Mouse (Mus musculus): ENCODE results near the gene BC034090. TPM values are rescaled to one million over a fixed set of nuclear protein-coding genes. Genes with fewer than 3 reads are reported as not detected.
A peak's percentile ranks its signal among the peaks of the same experiment; 100 is the strongest.

Gene BC034090
- polyA plus RNA-seq, 1 experiment from 2014 or later = 5.6 TPM

GRCm38 (mm10) chr1:155202472-155202871 lies 41.8 kb downstream of the BC034090 start:
- 87% methylated on average over 5 of the region's 5 CpGs for WGBS
- H3K4me1 ChIP-seq = peaks cover 51% of the 10 kb centered on the region
- no peak for ATAC-seq (ENCODE audit: low FRiP score, low read depth)
- peak overlapping the region; percentile 2; the same call in 1 of the 2 replicates for H3K27ac ChIP-seq (replicated peaks)
- H3K27me3 ChIP-seq = no peaks in the 10 kb centered on the region
- H3K4me3 ChIP-seq = no peak overlapping the region
- no peak overlapping the region for H3K4me2 ChIP-seq (replicated peaks)
- no peak overlapping the region; the same call in 1 of the 2 replicates for H3K9ac ChIP-seq (replicated peaks)
- H3K9me3 ChIP-seq = no peaks in the 10 kb centered on the region
- H3K36me3 ChIP-seq = peaks cover 65% of the 10 kb centered on the region

GRCm38 (mm10) chr1:155201914-155202313 lies 42.3 kb downstream of the BC034090 start:
- no peak for ATAC-seq (ENCODE audit: low FRiP score, low read depth)
- Histone ChIP-seq H3K9me3 (no peaks in the 10 kb centered on the region), H3K4me1 (peaks cover 51% of the 10 kb centered on the region), H3K27ac (replicated peaks) (peak overlapping the region; percentile 2; the same call in 1 of the 2 replicates), H3K4me2 (replicated peaks) (no peak overlapping the region), H3K9ac (replicated peaks) (no peak overlapping the region; the same call in 1 of the 2 replicates), H3K4me3 (no peak overlapping the region), H3K27me3 (no peaks in the 10 kb centered on the region), H3K36me3 (peaks cover 65% of the 10 kb centered on the region)
- WGBS = 86% methylated on average over 17 of the region's 17 CpGs

- peak; percentile 47 for ATAC-seq (ENCODE audit: low FRiP score, low read depth)
- Histone ChIP-seq H3K4me3 (no peak overlapping the region), H3K9me3 (no peaks in the 10 kb centered on the region), H3K4me2 (replicated peaks) (no peak overlapping the region), H3K36me3 (peaks cover 64% of the 10 kb centered on the region), H3K9ac (replicated peaks) (no peak overlapping the region), H3K4me1 (peaks cover 50% of the 10 kb centered on the region), H3K27me3 (no peaks in the 10 kb centered on the region), H3K27ac (replicated peaks) (peak overlapping the region; percentile 2; the same call in 1 of the 2 replicates)
- WGBS = 59% methylated on average over 4 of the region's 4 CpGs
These were observed 42.8 kb downstream of the BC034090 start for GRCm38 (mm10) chr1:155201373-155201879.

GRCm38 (mm10) chr1:155200967-155201366 lies 43.3 kb downstream of the BC034090 start:
- Histone ChIP-seq H3K27me3 (no peaks in the 10 kb centered on the region), H3K4me1 (peaks cover 45% of the 10 kb centered on the region), H3K27ac (replicated peaks) (peak overlapping the region; percentile 2; the same call in 1 of the 2 replicates), H3K4me2 (replicated peaks) (no peak overlapping the region), H3K36me3 (peaks cover 62% of the 10 kb centered on the region), H3K4me3 (no peak overlapping the region), H3K9me3 (no peaks in the 10 kb centered on the region), H3K9ac (replicated peaks) (no peak overlapping the region)
- 58% methylated on average over 2 of the region's 2 CpGs for WGBS
- no peak for ATAC-seq (ENCODE audit: low FRiP score, low read depth)

- H3K4me3 ChIP-seq = no peak overlapping the region
- H3K9ac ChIP-seq (replicated peaks) = no peak overlapping the region
- no peaks in the 10 kb centered on the region for H3K9me3 ChIP-seq
- no peak for ATAC-seq (ENCODE audit: low FRiP score, low read depth)
- no peak overlapping the region for H3K4me2 ChIP-seq (replicated peaks)
- peaks cover 71% of the 10 kb centered on the region for H3K36me3 ChIP-seq
- H3K27ac ChIP-seq (replicated peaks) = no peak overlapping the region
- H3K4me1 ChIP-seq = peaks cover 32% of the 10 kb centered on the region
- WGBS = 87% methylated on average over 6 of the region's 6 CpGs
- H3K27me3 ChIP-seq = no peaks in the 10 kb centered on the region
These were observed 44.7 kb downstream of the BC034090 start for GRCm38 (mm10) chr1:155199522-155199921.

GRCm38 (mm10) chr1:155196691-155197090 lies 47.6 kb downstream of the BC034090 start:
- Histone ChIP-seq H3K27me3 (no peaks in the 10 kb centered on the region), H3K4me1 (peaks cover 6% of the 10 kb centered on the region), H3K9ac (replicated peaks) (no peak overlapping the region), H3K36me3 (peaks cover 80% of the 10 kb centered on the region), H3K27ac (replicated peaks) (no peak overlapping the region), H3K4me3 (no peak overlapping the region), H3K9me3 (no peaks in the 10 kb centered on the region), H3K4me2 (replicated peaks) (no peak overlapping the region)
- no peak for ATAC-seq (ENCODE audit: low FRiP score, low read depth)
- WGBS = 95% methylated on average over 4 of the region's 4 CpGs

- no peak for ATAC-seq (ENCODE audit: low FRiP score, low read depth)
- WGBS = 83% methylated on average over 15 of the region's 15 CpGs
- Histone ChIP-seq H3K4me1 (no peaks in the 10 kb centered on the region), H3K4me2 (replicated peaks) (no peak overlapping the region), H3K27me3 (no peaks in the 10 kb centered on the region), H3K4me3 (no peak overlapping the region), H3K9ac (replicated peaks) (no peak overlapping the region), H3K36me3 (peaks cover 83% of the 10 kb centered on the region), H3K27ac (replicated peaks) (no peak overlapping the region), H3K9me3 (no peaks in the 10 kb centered on the region)
These were observed 51.4 kb downstream of the BC034090 start for GRCm38 (mm10) chr1:155192805-155193368.

GRCm38 (mm10) chr1:155191671-155192070 lies 52.6 kb downstream of the BC034090 start:
- ATAC-seq (ENCODE audit: low FRiP score, low read depth) = no peak
- Histone ChIP-seq H3K4me1 (no peaks in the 10 kb centered on the region), H3K4me2 (replicated peaks) (no peak overlapping the region), H3K27ac (replicated peaks) (no peak overlapping the region), H3K27me3 (no peaks in the 10 kb centered on the region), H3K9me3 (no peaks in the 10 kb centered on the region), H3K4me3 (no peak overlapping the region), H3K36me3 (peaks cover 71% of the 10 kb centered on the region), H3K9ac (replicated peaks) (no peak overlapping the region)
- 78% methylated on average over 2 of the region's 2 CpGs for WGBS

GRCm38 (mm10) chr1:155191219-155191618 lies 53.0 kb downstream of the BC034090 start:
- Histone ChIP-seq H3K4me1 (no peaks in the 10 kb centered on the region), H3K4me2 (replicated peaks) (no peak overlapping the region), H3K27me3 (no peaks in the 10 kb centered on the region), H3K36me3 (peaks cover 71% of the 10 kb centered on the region), H3K9ac (replicated peaks) (no peak overlapping the region), H3K4me3 (no peak overlapping the region), H3K9me3 (no peaks in the 10 kb centered on the region), H3K27ac (replicated peaks) (no peak overlapping the region)
- no peak for ATAC-seq (ENCODE audit: low FRiP score, low read depth)
- WGBS = 86% methylated on average over 8 of the region's 8 CpGs

- no peak for ATAC-seq (ENCODE audit: low FRiP score, low read depth)
- 94% methylated on average over 4 of the region's 4 CpGs for WGBS
- H3K36me3 ChIP-seq = peaks cover 59% of the 10 kb centered on the region
- no peaks in the 10 kb centered on the region for H3K9me3 ChIP-seq
- H3K4me2 ChIP-seq (replicated peaks) = no peak overlapping the region
- no peaks in the 10 kb centered on the region for H3K27me3 ChIP-seq
- no peak overlapping the region for H3K9ac ChIP-seq (replicated peaks)
- no peaks in the 10 kb centered on the region for H3K4me1 ChIP-seq
- no peak overlapping the region for H3K27ac ChIP-seq (replicated peaks)
- H3K4me3 ChIP-seq = no peak overlapping the region
These were observed 55.6 kb downstream of the BC034090 start for GRCm38 (mm10) chr1:155188656-155189055.

- no peak for ATAC-seq (ENCODE audit: low FRiP score, low read depth)
- Histone ChIP-seq H3K4me3 (no peak overlapping the region), H3K4me2 (replicated peaks) (no peak overlapping the region), H3K9ac (replicated peaks) (no peak overlapping the region), H3K27ac (replicated peaks) (no peak overlapping the region), H3K36me3 (peaks cover 40% of the 10 kb centered on the region), H3K27me3 (no peaks in the 10 kb centered on the region), H3K9me3 (no peaks in the 10 kb centered on the region), H3K4me1 (no peaks in the 10 kb centered on the region)
- WGBS = 97% methylated on average over 3 of the region's 3 CpGs
These were observed 60.1 kb downstream of the BC034090 start for GRCm38 (mm10) chr1:155184191-155184590.

GRCm38 (mm10) chr1:155178192-155178924 lies 65.9 kb downstream of the BC034090 start:
- no peak for ATAC-seq (ENCODE audit: low FRiP score, low read depth)
- Histone ChIP-seq H3K9me3 (no peaks in the 10 kb centered on the region), H3K27me3 (no peaks in the 10 kb centered on the region), H3K4me3 (no peak overlapping the region), H3K4me2 (replicated peaks) (no peak overlapping the region), H3K36me3 (peaks cover 63% of the 10 kb centered on the region), H3K4me1 (no peaks in the 10 kb centered on the region), H3K9ac (replicated peaks) (no peak overlapping the region), H3K27ac (replicated peaks) (no peak overlapping the region)
- WGBS = 89% methylated on average over 2 of the region's 2 CpGs
